Mouse (Mus musculus): ENCODE data around the gene Podn. TPM values are rescaled to one million over a fixed set of nuclear protein-coding genes. Genes with fewer than 3 reads are reported as not detected.
"Not testable (repeated sequence)": the region's sequence is repeated elsewhere in the genome, so short reads cannot be mapped to it uniquely, and the experiment has no call there.

Podn gene
- 0.02 TPM for polyA plus RNA-seq (2012; fragmentation: generic; extraction: Trizol)
- long read RNA-seq, experiment 1 = 0 reads
- long read RNA-seq, experiment 2 = 0 reads

DNA sequence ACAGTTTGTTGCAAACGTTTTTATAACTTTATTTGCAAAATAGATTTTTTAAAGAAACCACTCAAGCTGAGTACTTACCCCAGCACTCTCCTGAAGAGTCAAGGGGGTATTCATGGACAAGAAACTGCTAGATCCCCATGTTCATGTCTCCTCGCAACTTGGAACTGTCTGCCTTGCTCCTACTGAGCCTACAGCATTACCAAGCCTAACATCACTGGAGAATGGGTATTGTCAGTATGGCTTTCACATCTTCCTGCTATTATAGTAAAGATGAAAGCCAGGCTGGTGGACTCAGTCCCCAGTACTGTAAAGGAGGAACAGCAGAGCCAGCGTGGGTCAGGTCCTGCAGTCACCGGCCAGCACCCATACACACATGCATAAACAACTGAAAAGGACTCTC, at the start of gene Podn:
TSS of gene Podn (minus strand) at position 101 of the 400 bp plus-strand sequence.
- H3ac ChIP-seq (ENCODE audit: control insufficient read depth, insufficient read length, low read depth) = no peak within 1 kb of the TSS
- H3K36me3 ChIP-seq (ENCODE audit: control insufficient read depth, insufficient read depth) = peaks cover 4% of the 10 kb centered on the region
- H3K79me3 ChIP-seq (ENCODE audit: low read depth) = no peaks in the 10 kb centered on the region
- H3K4me3 ChIP-seq (ENCODE audit: insufficient read depth, poor library complexity, severe bottlenecking) = no peak within 1 kb of the TSS
- TF ChIP-seq CTCF (IDR thresholded peaks at IDR 0.05; ENCODE audit: control insufficient read depth, insufficient read depth, insufficient read length) = no peak
- TF ChIP-seq MYOD1 (IDR thresholded peaks at IDR 0.05; ENCODE audit: control insufficient read depth, insufficient read length, low read depth) = no peak
- no peak for TF ChIP-seq FOSL1 (IDR thresholded peaks at IDR 0.05; ENCODE audit: insufficient read depth, low read length, poor library complexity, severe bottlenecking)
- no peak for TF ChIP-seq MYOG (IDR thresholded peaks at IDR 0.05; ENCODE audit: control insufficient read depth, extremely low read depth, insufficient read length)
- TF ChIP-seq CEBPB (IDR thresholded peaks at IDR 0.05; ENCODE audit: low read depth) = no peak
- TF ChIP-seq USF1 (IDR thresholded peaks at IDR 0.05; ENCODE audit: low read depth) = no peak
- no peak for TF ChIP-seq MAX (IDR thresholded peaks at IDR 0.05)
- H3K27me3 ChIP-seq (ENCODE audit: control insufficient read depth, insufficient read depth, insufficient read length) = no peaks in the 10 kb centered on the region
- no peaks in the 10 kb centered on the region for H3K79me2 ChIP-seq (ENCODE audit: control insufficient read depth, insufficient read depth)

DNA sequence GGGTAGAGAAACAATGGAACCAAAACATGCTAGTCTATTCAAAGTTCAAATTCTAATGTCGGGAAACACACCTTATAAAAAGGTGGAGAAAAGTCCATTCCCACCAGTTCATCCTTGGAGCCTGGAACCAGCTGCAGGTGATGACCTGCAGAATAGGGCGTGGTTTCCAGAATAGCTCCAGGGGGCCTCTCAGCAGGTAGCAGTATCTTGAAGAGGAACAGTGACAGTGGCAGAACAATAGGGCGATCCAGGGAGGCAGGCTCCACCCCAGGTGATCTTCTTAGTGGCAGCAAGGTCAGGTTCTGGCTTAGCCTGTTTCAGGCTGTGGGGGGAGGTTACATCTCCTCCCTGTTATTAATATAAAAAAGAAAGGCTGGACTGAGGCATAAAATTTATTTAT, 49.3 kb upstream of the Podn start:
- not testable (repeated sequence) for H3K79me2 ChIP-seq (ENCODE audit: control insufficient read depth, insufficient read depth); H3K79me3 ChIP-seq (ENCODE audit: low read depth); H3ac ChIP-seq (ENCODE audit: control insufficient read depth, insufficient read length, low read depth); H3K36me3 ChIP-seq (ENCODE audit: control insufficient read depth, insufficient read depth); H3K27me3 ChIP-seq (ENCODE audit: control insufficient read depth, insufficient read depth, insufficient read length); H3K4me3 ChIP-seq (ENCODE audit: insufficient read depth, poor library complexity, severe bottlenecking)

DNA sequence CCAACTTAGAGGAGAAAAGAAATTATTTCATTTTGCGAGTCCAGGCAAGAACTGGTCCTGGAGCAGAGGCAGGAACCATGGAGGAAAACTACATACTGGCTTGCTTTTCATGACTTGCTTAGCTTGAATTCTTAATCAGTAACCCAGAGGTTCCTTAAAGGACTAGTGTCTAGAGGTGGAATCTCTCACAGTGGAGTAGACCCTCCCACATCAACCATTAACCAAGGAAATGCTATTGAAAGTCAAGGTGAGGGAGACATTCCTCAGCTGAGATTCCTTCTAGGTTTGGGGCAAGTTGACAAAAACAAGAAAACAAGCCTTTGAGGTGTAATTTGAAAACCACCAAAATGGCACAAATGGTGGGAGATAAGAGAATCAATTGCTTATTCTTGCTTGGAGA, 48.6 kb upstream of the Podn start, which contains the start of gene Scp2:
TSS of gene Scp2 (minus strand) at position 119 of the 400 bp plus-strand sequence.
- H3ac ChIP-seq (ENCODE audit: control insufficient read depth, insufficient read length, low read depth) = no peak within 1 kb of the TSS
- H3K27me3 ChIP-seq (ENCODE audit: control insufficient read depth, insufficient read depth, insufficient read length) = no peaks in the 10 kb centered on the region
- H3K79me2 ChIP-seq (ENCODE audit: control insufficient read depth, insufficient read depth) = no peaks in the 10 kb centered on the region
- TF ChIP-seq CTCF (IDR thresholded peaks at IDR 0.05; ENCODE audit: control insufficient read depth, insufficient read depth, insufficient read length) = no peak
- TF ChIP-seq MAX (IDR thresholded peaks at IDR 0.05) = no peak
- no peak for TF ChIP-seq USF1 (IDR thresholded peaks at IDR 0.05; ENCODE audit: low read depth)
- no peak for TF ChIP-seq MYOD1 (IDR thresholded peaks at IDR 0.05; ENCODE audit: control insufficient read depth, insufficient read length, low read depth)
- no peak for TF ChIP-seq FOSL1 (IDR thresholded peaks at IDR 0.05; ENCODE audit: insufficient read depth, low read length, poor library complexity, severe bottlenecking)
- H3K4me3 ChIP-seq (ENCODE audit: insufficient read depth, poor library complexity, severe bottlenecking) = no peak within 1 kb of the TSS
- H3K79me3 ChIP-seq (ENCODE audit: low read depth) = no peaks in the 10 kb centered on the region
- no peaks in the 10 kb centered on the region for H3K36me3 ChIP-seq (ENCODE audit: control insufficient read depth, insufficient read depth)

DNA sequence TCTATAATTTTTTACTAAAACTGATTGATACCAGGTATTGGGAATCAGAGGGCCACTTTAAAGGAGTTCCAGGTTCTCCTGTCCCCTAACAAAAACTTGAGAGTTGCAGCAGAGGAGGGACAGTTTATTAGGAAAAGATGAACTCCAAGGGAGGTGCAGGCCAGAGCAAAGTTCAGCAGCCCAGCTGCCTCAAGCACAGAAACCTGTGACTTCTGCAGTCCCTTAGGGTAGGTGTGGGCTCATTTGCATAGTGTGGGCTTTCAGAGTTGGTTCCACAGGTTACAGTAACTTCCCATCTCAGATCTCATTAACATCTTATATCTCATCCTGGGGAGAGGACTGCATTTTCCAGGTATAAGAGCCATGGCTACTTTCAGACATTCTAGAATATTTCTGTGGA, 47.5 kb upstream of the Podn start:
- no peaks in the 10 kb centered on the region for H3K27me3 ChIP-seq (ENCODE audit: control insufficient read depth, insufficient read depth, insufficient read length)
- H3K4me3 ChIP-seq (ENCODE audit: insufficient read depth, poor library complexity, severe bottlenecking) = no peak overlapping the region
- no peaks in the 10 kb centered on the region for H3K79me3 ChIP-seq (ENCODE audit: low read depth)
- no peak for TF ChIP-seq MAX (IDR thresholded peaks at IDR 0.05)
- TF ChIP-seq CEBPB (IDR thresholded peaks at IDR 0.05; ENCODE audit: low read depth) = no peak
- no peak for TF ChIP-seq CTCF (IDR thresholded peaks at IDR 0.05; ENCODE audit: control insufficient read depth, insufficient read depth, insufficient read length)
- TF ChIP-seq USF1 (IDR thresholded peaks at IDR 0.05; ENCODE audit: low read depth) = no peak
- no peak for TF ChIP-seq MYOG (IDR thresholded peaks at IDR 0.05; ENCODE audit: control insufficient read depth, extremely low read depth, insufficient read length)
- no peak for TF ChIP-seq FOSL1 (IDR thresholded peaks at IDR 0.05; ENCODE audit: insufficient read depth, low read length, poor library complexity, severe bottlenecking)
- TF ChIP-seq MYOD1 (IDR thresholded peaks at IDR 0.05; ENCODE audit: control insufficient read depth, insufficient read length, low read depth) = no peak
- no peaks in the 10 kb centered on the region for H3K36me3 ChIP-seq (ENCODE audit: control insufficient read depth, insufficient read depth)
- H3ac ChIP-seq (ENCODE audit: control insufficient read depth, insufficient read length, low read depth) = no peak overlapping the region
- no peaks in the 10 kb centered on the region for H3K79me2 ChIP-seq (ENCODE audit: control insufficient read depth, insufficient read depth)

DNA sequence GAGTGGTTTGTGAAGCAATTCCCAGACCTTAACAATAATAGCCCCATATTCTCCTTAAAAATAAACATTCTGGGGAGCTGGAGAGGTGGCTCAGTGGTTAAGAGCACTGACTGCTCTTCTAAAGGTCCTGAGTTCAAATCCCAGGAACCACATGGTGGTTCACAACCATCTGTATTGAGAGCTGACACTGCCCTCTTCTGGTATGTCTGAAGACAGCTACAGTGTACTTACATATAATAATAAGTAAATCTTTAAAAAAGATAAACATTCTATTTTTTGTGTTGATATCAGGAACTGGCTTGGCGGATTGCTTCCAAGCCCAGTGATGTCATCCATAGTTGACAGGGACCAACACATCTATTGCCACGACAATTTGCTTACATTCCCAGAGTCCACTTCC, 46.9 kb upstream of the Podn start:
- not testable (repeated sequence) for H3ac ChIP-seq (ENCODE audit: control insufficient read depth, insufficient read length, low read depth); H3K36me3 ChIP-seq (ENCODE audit: control insufficient read depth, insufficient read depth); H3K79me2 ChIP-seq (ENCODE audit: control insufficient read depth, insufficient read depth); H3K79me3 ChIP-seq (ENCODE audit: low read depth); H3K4me3 ChIP-seq (ENCODE audit: insufficient read depth, poor library complexity, severe bottlenecking); H3K27me3 ChIP-seq (ENCODE audit: control insufficient read depth, insufficient read depth, insufficient read length)

DNA sequence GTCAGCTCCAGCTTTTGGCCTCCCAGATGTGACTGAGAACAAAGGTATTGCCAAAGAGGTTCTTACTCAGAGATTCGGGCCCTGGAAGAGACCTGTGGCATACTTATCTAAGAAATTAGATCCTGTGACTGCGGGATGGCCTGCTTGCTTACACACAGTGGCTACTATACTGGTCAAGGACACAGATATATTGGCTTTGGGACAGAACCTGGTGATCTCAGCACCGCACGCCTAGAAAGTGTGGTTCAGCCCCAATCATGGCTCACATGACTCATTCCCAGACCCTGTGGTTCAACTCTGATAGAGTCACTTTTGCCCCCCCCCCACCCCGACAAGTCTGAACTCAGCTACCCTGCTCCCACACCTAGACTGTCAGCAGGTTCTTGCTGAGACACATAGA, 40.7 kb upstream of the Podn start:
- H3K4me3 ChIP-seq (ENCODE audit: insufficient read depth, poor library complexity, severe bottlenecking) = no peak overlapping the region
- no peaks in the 10 kb centered on the region for H3K36me3 ChIP-seq (ENCODE audit: control insufficient read depth, insufficient read depth)
- H3K79me3 ChIP-seq (ENCODE audit: low read depth) = no peaks in the 10 kb centered on the region
- no peaks in the 10 kb centered on the region for H3K27me3 ChIP-seq (ENCODE audit: control insufficient read depth, insufficient read depth, insufficient read length)
- no peaks in the 10 kb centered on the region for H3K79me2 ChIP-seq (ENCODE audit: control insufficient read depth, insufficient read depth)
- no peak for TF ChIP-seq MYOG (IDR thresholded peaks at IDR 0.05; ENCODE audit: control insufficient read depth, extremely low read depth, insufficient read length)
- no peak for TF ChIP-seq FOSL1 (IDR thresholded peaks at IDR 0.05; ENCODE audit: insufficient read depth, low read length, poor library complexity, severe bottlenecking)
- no peak for TF ChIP-seq USF1 (IDR thresholded peaks at IDR 0.05; ENCODE audit: low read depth)
- TF ChIP-seq CEBPB (IDR thresholded peaks at IDR 0.05; ENCODE audit: low read depth) = no peak
- TF ChIP-seq CTCF (IDR thresholded peaks at IDR 0.05; ENCODE audit: control insufficient read depth, insufficient read depth, insufficient read length) = no peak
- TF ChIP-seq MYOD1 (IDR thresholded peaks at IDR 0.05; ENCODE audit: control insufficient read depth, insufficient read length, low read depth) = no peak
- H3ac ChIP-seq (ENCODE audit: control insufficient read depth, insufficient read length, low read depth) = no peak overlapping the region
